Mouse (Mus musculus) adrenal gland, adult 2 months (tissue): ENCODE results near the gene Wdr60. TPM values are rescaled to one million over a fixed set of nuclear protein-coding genes. Genes with fewer than 3 reads are reported as not detected.
A peak's percentile ranks its signal among the peaks of the same experiment; 100 is the strongest.

Source experiments
- DNase-seq: peaks from one replicate; pipeline ENCODE4 v3.0.0; 2021
- polyA plus RNA-seq: library from polyadenylated mRNA; depleted of rRNA; stranded (reverse); fragments of >200 nt; gene quantifications from 2 replicates; pipeline ENCODE4 v1.2.3, GENCODE M21; 2012
- total RNA-seq, 2 experiments: library from RNA; stranded (reverse); gene quantifications; 2 replicates each; pipeline ENCODE4 v1.2.3; 2021

Gene Wdr60
- total and polyA plus RNA-seq, 3 experiments: 2.5 to 12.8 (median 6.0) TPM

DNA sequence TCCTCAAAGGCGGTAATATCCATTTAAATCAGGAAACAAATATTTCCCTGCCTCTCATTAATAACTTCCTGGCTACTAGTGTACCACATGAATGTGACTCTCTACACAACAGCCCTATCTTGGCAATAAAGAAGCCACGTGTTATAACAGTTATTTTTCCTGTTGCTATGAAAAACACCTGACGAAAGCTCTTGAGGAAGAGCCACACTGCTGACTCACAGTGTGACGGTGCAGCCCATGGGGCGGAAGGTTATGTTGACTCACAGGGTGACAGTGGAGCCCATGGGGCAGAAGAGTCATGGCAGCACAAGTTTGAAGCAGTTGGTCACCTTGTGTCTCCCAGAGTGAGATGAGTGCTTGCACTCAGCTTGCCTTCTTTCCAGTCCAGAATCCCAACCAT, 6.6 kb upstream of the Wdr60 start:
- peak; percentile 50 for DNase-seq

- DNase-seq: no peak
Observed at GRCm38 (mm10) chr12:116265275-116265674, 2.5 kb upstream of the Wdr60 start.

- peak; percentile 13 for DNase-seq
Observed at GRCm38 (mm10) chr12:116264756-116265155, 1.9 kb upstream of the Wdr60 start.

- no peak for DNase-seq
Observed at GRCm38 (mm10) chr12:116258321-116258720, 4.5 kb downstream of the Wdr60 start.

DNA sequence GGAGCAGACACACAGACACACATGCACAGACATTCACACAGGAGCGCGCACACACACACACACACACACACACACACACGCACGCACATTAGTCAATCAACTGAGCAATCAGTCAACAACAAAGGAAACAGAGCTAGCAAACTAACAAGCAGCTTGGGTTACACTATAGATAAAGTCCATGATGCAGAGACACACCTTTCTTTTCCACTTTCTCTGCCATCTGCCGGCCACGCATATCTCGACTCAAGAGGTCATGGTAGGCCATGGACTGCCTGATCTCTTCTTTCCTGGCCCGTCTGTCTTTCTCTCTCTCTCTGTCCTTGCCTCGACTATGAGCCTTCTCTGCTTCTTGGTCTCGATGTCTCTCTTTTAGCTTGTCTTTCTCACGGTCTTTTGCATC, 7.2 kb downstream of the Wdr60 start:
- DNase-seq: no peak

- no peak for DNase-seq
Observed at GRCm38 (mm10) chr12:116254652-116255051, 8.2 kb downstream of the Wdr60 start.

GRCm38 (mm10) chr12:116244601-116245000, 18.2 kb downstream of the Wdr60 start:
- no peak for DNase-seq

DNA sequence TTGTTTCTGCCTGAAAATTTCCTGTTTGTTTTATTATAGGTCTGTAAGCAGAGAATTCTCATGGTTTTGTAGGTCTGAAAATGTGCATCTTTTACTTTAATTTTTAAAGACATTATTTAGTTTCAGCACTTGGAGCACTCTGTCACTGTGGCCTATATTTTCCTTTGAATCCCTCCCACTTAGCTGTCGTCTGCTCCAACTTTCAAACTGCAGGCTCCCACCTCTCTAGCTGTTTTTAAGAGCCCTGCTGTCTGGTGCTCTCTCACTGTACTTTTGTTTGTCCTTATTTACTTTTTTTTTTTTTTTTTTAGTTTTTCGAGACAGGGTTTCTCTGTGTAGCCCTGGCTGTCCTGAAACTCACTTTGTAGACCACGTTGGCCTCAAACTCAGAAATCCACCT, 24.0 kb downstream of the Wdr60 start:
- DNase-seq: no peak

DNA sequence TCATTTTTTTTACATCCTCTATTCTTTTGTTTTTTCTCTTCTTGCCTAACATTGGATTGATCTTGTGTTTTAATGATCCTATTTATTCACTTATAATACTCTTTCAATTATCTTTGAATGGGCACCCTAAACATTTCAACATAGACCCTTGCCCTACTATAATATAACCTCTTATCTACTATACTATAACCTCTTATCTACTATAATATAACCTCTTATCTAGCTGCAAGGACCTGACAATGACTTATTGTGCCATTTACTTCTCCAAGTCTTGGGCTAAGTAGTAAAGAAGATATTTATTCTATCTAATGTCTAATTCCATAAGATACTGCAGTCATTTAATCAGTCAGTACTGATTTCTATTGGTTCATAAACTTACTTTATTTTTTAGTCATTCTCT, 24.5 kb downstream of the Wdr60 start:
- DNase-seq: no peak

DNA sequence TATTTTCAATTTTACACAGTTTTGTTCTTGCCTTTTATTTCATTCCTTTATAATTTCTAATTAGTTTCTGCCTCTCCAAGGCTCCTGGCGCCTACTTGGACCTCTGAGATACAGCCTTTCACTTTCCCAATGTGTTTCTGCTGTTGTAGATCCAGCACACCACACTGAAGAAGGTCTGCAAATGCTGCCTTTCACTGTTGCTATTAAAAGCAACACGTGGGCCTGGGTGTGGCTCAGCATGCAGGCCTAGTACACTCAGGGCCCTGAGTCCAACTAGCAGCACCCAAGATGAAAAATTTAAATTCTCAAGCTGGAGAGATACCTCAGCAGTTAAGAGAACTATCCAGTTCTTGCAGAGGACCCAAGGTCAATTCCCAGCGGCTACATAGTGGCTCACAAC, 26.2 kb downstream of the Wdr60 start:
- no peak for DNase-seq

GRCm38 (mm10) chr12:116235356-116235755, 27.5 kb downstream of the Wdr60 start:
- DNase-seq: no peak

- no peak for DNase-seq
Observed at GRCm38 (mm10) chr12:116232061-116232460, 30.8 kb downstream of the Wdr60 start.

- DNase-seq: peak; percentile 88
Observed at GRCm38 (mm10) chr12:116231612-116232011, 31.2 kb downstream of the Wdr60 start.

DNA sequence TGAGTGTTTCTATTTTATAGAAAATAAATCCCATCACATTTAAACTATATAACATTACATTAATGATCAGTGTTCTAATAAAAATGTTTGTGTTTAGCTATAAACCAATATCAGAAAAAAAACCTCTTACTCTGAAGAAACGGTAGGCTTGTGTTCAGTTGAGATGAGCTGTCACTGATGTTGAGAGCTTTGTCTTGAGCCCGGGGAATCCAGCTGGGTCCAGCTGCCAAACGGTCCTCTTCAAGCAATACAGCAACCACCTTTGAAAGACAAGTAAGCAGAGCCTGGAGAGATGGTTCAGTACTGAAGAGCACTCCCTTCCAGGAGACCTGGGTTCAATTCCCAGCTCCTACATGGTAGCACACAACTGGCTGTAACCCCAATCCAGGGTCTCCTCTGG, 33.4 kb downstream of the Wdr60 start:
- DNase-seq: no peak

- no peak for DNase-seq
Observed at GRCm38 (mm10) chr12:116226289-116227057, 36.3 kb downstream of the Wdr60 start.

- DNase-seq: no peak
Observed at GRCm38 (mm10) chr12:116223107-116223506, 39.7 kb downstream of the Wdr60 start.

- no peak for DNase-seq
Observed at GRCm38 (mm10) chr12:116207486-116207885, 55.3 kb downstream of the Wdr60 start.

DNA sequence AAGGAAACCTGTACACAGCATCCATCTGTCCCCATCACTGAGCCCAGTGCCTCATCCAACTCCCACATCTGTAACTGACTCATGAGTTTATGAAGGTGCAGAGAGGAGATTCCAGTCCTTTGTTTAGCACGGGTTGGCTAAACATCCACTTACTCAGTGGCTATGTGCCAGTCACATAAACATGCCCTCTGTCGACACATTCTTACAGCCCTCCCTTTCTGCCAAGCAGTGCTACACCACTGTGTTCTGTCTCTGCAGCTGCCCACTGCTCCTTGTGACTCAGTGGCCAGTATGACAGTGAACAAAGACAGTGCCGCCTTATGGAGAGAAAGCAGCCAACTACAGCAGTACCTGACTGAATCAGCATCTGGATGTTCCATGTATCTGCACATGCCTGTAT, 57.1 kb downstream of the Wdr60 start:
- DNase-seq: no peak

DNA sequence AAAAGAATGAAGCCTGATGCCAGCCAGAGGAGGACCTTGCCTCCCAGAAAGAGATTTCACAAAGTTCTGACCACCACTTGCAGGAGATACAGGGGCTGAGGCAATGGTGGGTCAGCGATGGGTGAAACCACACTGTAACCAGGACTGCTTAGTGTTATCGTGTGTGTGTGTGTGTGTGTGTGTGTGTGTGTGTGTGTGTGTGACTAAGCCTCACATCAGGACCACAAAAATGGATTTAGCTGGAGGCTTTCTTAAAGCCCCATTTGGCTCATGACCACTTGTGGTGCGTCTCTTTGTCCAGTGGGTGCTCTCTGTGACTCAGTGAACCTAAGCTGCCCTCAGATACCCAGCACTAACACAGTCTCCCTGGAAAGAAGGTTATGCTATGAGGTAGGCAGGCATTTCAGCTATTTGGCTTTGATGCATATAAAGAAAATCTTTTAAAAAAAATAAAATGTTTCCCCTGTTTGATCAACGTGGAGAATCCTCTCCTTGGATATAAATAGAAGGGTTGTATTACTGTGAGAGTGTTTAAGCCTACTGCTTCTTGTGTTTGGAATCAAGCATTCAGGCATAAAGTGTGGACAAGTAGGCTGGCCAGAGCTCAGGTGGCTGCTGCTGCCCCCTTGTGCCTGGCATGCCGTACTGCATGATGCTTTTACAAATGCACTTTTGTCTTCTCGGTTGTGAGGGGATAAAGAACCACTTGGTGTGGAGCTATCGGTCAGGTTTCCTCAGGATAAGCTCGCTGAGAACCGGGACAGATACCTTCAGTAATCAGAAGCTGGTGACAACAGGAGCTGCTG, 60.4 kb downstream of the Wdr60 start:
- peak; percentile 52 for DNase-seq

GRCm38 (mm10) chr12:116198791-116199190, 64.0 kb downstream of the Wdr60 start:
- DNase-seq: no peak

GRCm38 (mm10) chr12:116196221-116196620, 66.6 kb downstream of the Wdr60 start:
- no peak for DNase-seq

DNA sequence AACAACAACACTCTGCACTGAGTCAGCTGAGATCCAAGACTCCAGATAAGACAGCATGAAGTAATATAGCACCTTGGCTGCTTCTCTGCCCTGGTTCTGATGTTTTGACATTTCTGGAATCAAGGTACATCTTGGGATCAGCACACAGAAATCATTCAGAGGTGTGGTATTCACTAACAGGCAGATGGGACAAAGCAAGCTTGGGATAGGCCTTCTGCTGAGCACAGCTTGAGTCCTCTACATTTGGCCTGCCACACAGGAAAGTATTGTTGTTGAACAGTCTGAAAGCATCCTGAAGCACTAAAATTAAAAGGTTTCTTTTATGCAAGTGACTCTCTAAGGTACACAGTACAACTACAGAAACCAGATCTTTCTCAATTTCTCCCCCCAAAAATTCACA, 68.2 kb downstream of the Wdr60 start:
- DNase-seq: no peak

GRCm38 (mm10) chr12:116193952-116194351, 68.9 kb downstream of the Wdr60 start:
- no peak for DNase-seq
